Mouse (Mus musculus) forebrain, embryonic 10.5 days (tissue): ENCODE results near the gene Ppp1r14b. TPM values are rescaled to one million over a fixed set of nuclear protein-coding genes. Genes with fewer than 3 reads are reported as not detected.

Experiments used
- DNase-seq: peaks from one replicate; pipeline ENCODE4 v3.0.0-alpha.2; 2017; ENCODE audit warnings: low spot score; ENCODE audit errors: extremely low spot score
- H3K27ac ChIP-seq: fragments of 300-500 bp; sonication (generic); 2 replicates; pipeline ENCODE4 v1.5.1; 2016; ENCODE audit warnings: mild to moderate bottlenecking
- H3K27me3 ChIP-seq: fragments of 300-500 bp; sonication (generic); 2 replicates; pipeline ENCODE4 v1.6.1; 2016; ENCODE audit warnings: mild to moderate bottlenecking; ENCODE audit not compliant: poor library complexity, severe bottlenecking
- H3K36me3 ChIP-seq: fragments of 300-500 bp; sonication (generic); replicated peaks from 2 replicates; pipeline ENCODE4 v1.6.1; 2016; ENCODE audit warnings: mild to moderate bottlenecking, moderate library complexity
- H3K4me1 ChIP-seq: fragments of 300-500 bp; sonication (generic); 2 replicates; pipeline ENCODE4 v1.6.1; 2016
- H3K4me3 ChIP-seq: fragments of 300-500 bp; sonication (generic); 2 replicates; pipeline ENCODE4 v1.5.1; 2016; ENCODE audit warnings: mild to moderate bottlenecking, moderate library complexity
- H3K9me3 ChIP-seq: fragments of 300-500 bp; sonication (generic); 2 replicates; pipeline ENCODE4 v1.6.1; 2016; ENCODE audit warnings: mild to moderate bottlenecking, moderate library complexity
- WGBS: fragments of 180-500 bp; shearing (Covaris S2); methylation state at CpG from one replicate; pipeline ENCODE4 v1.1.7; 2016; 5-methylcytosine and 5-hydroxymethylcytosine counted together
- polyA plus RNA-seq: library from polyadenylated mRNA; unstranded; fragments of >200 nt; fragmentation: Nextera tagmentation; extraction: Ambion mirVana; gene quantifications from 2 replicates; pipeline ENCODE4 v1.2.1, GENCODE M21; 2016

Gene Ppp1r14b
- polyA plus RNA-seq = 103 TPM in 2 replicates

DNA sequence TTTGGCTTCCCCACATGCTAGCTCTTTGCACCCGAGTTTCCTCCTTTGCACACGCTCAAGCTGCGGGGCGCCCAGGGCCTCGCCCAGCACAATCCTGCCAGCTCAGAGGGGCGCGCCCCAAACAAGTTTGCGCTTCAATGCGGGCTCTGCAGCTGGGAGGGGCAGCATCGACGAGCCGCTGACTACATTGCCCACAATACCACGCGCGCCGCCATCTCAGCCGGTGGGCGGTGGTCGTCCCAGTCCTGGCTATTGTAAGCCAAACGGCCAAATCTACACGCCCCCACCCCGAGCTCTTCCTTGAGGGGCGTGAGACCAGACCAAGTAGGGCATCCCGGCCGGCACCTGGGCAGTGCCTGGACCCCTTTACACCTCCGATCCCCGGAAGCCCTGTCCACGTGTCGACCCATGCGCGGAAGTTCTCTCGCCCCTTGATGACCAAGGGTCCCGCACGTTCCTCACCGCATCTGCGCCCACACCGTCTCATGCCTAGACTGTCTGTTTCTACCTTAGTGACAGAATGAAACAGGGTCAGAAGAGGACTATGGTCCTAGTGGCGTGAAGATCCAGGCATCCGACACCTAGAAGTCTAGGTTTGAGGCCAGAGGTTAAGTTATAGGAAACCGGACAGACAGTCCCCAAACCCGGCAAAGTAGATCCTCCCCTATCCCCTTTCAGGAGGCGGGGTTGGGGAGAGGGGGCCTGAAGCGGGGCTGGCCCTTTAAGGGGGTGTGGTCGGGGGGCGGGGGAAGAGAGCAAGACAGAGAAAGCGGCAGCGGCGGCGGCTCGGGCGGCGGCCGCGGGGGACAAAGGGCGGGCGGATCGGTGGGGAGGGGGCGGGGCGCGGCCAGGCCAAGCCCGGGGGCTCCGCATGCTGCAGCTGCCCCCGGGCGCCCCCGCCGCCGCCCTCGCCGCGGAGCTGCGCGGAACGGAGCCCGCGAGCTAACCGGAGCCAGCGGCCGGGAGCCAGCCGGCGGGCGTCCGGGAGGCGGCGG, at the start of gene Ppp1r14b:
TSS of gene Ppp1r14b (plus strand) at position 758 of the 995 bp plus-strand sequence.
- peaks cover 81% of the 10 kb centered on the region for H3K4me1 ChIP-seq
- DNase-seq = peak; percentile 89
- WGBS = under 1% methylated on average over 81 of the region's 84 CpGs
- peaks cover 30% of the 10 kb centered on the region for H3K36me3 ChIP-seq
- H3K9me3 ChIP-seq = no peaks in the 10 kb centered on the region
- H3K27ac ChIP-seq = peak within 1 kb of the TSS; percentile 95
- H3K4me3 ChIP-seq = peak within 1 kb of the TSS; percentile 86
- peaks cover 33% of the 10 kb centered on the region for H3K27me3 ChIP-seq

DNA sequence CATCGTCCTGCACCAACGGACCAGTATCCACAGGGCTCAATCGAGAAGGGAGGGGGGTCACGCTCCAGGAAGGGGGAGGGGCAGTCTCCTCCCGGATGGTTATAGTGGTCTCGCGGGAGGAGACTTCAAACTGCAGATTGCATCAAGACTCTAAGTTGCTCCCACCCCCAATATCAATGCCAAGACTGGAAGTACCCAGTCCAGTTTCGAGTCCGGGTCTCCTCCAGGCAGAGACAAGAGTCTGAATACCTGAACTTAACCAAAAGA, 49.5 kb upstream of the Ppp1r14b start, which contains the start of gene Catsperz:
TSS of gene Catsperz (minus strand) at position 74 of the 267 bp plus-strand sequence.
- Histone ChIP-seq H3K27me3 (peaks cover 82% of the 10 kb centered on the region), H3K4me3 (peak within 1 kb of the TSS; percentile 27), H3K27ac (no peak within 1 kb of the TSS), H3K36me3 (no peaks in the 10 kb centered on the region; the same call in 1 of the 2 replicates), H3K4me1 (peaks cover 55% of the 10 kb centered on the region), H3K9me3 (0 out of 2 replicates have a peak, but pooled peaks cover 3% of the 10 kb centered on the region)
- 7% methylated on average over 9 of the region's 9 CpGs for WGBS
- DNase-seq = no peak

DNA sequence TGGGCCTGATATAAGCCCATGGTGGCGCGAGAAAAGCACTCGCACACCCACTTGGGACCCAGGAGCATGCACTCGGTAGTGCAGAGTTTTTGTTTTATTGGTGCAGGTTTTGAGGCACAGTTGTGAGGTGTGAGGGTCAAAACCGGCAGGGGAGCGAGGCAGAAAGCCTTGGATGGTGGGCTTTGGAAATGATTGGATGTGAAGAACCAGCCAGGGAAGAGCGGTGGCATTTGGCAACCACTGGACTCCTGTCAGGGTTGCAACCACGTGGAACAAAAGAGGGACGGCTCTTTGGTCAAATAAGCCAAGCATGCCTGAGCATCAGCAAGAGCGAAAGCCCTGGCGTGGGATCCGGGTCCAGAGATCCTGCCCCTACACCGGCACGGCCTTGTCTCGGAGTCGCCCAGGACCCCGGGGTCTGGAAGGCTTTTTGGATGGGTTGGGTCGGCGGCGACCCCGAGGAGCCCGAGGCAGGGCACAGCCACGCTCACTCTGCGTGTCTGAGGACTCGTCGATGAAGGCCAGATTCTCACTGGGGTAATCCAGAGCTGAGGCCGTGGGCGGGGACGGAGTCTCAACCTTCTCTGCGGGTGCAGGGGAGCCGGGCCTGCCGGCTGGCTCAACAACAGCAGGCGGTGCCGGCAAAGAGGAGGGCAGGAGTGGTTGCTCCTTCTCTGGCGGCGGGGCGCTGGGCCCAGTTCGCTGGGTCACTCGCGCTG, 49.0 kb upstream of the Ppp1r14b start:
- Histone ChIP-seq H3K4me3 (peak overlapping the region; percentile 27; the same call in 1 of the 2 replicates), H3K4me1 (peaks cover 50% of the 10 kb centered on the region)
- WGBS = 3% methylated on average over 40 of the region's 40 CpGs

DNA sequence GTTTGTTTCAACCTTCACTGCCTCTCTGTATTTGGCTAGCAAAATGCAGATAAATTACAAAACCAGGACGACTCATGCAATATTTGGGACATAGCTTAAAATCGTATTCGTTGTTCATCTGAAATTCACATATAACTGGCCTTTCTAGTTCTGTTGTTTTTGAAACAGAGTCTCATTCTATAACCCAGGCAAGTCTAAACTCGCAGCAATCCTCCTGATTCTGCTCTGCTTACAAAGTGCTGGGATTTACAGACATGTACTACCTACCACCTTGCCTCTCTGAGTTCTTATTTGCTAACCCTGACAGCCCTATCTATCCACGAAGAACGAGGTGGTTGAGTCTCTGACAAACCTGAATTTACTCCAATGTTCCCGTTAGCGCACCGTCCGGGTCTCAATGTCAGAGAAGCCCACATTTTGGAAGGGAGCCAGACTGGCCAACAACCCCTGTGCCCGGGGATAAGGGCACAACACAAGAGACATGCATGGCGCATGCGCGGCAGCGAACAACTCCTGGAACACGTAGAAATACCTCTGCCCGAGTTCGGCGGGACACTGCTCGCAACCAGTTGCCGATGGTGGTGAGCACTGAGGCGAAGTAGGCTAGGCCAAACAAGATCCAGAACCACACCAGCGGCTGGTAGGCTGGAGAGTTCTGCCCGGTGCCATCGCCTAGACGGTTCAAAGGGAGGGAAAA, 48.1 kb upstream of the Ppp1r14b start:
- WGBS = 10% methylated on average over 26 of the region's 26 CpGs
- H3K36me3 ChIP-seq = no peaks in the 10 kb centered on the region
- peak overlapping the region; percentile 43 for H3K4me3 ChIP-seq
- peaks cover 97% of the 10 kb centered on the region for H3K27me3 ChIP-seq
- DNase-seq = no peak
- H3K4me1 ChIP-seq = peaks cover 47% of the 10 kb centered on the region
- 0 out of 2 replicates have a peak, but pooled peaks cover 3% of the 10 kb centered on the region for H3K9me3 ChIP-seq
- H3K27ac ChIP-seq = no peak overlapping the region

More for the DNA sequence above, 49.0 kb upstream of the Ppp1r14b start:
- Histone ChIP-seq H3K27ac (no peak overlapping the region), H3K27me3 (peaks cover 87% of the 10 kb centered on the region), H3K9me3 (0 out of 2 replicates have a peak, but pooled peaks cover 3% of the 10 kb centered on the region), H3K36me3 (no peaks in the 10 kb centered on the region)
- no peak for DNase-seq

DNA sequence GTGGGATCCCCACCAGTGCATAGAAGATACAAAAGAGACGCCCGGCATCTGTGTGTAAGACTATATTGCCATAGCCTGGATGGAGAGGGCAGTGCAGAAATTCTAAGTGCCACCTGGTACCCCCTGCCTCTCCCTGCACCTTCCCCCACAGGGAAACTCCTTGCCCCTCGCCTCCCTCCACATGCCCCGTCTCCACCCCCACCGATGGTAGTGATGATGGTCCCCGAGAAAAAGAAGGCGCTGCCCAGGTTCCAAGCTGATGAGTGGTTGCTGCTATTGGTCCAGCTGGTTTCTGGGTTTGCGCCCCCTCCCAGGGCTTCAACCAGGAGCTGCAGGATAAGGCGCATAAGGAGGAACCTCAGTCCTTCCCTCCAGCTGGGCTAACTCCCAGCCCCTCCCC, 46.7 kb upstream of the Ppp1r14b start:
- WGBS = 10% methylated on average over 9 of the region's 9 CpGs
- peaks cover 100% of the 10 kb centered on the region for H3K27me3 ChIP-seq
- H3K9me3 ChIP-seq = 0 out of 2 replicates have a peak, but pooled peaks cover 3% of the 10 kb centered on the region
- no peak overlapping the region for H3K4me3 ChIP-seq
- DNase-seq = no peak
- no peaks in the 10 kb centered on the region for H3K36me3 ChIP-seq
- no peak overlapping the region for H3K27ac ChIP-seq
- H3K4me1 ChIP-seq = peaks cover 40% of the 10 kb centered on the region

DNA sequence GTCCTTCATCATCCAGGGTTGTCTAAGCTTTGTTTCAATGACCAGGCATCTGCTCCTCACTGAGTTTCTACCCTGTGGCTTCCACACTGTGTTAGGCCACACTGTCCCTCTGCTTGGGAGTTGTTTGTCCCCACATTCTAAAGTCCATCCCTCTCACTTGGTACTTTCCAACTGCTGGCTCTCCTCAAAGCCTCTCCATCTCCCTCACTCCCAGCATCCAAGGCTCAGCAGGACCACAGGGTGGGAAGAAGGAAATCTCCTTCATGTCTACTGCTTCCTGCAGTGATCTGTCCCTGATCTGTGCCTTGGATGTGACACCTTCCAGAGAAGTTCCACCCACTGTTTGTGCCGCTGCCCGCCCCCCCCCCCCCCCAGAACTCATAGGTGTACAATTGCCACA, 43.8 kb upstream of the Ppp1r14b start:
- WGBS = 0% methylated on average over 2 of the region's 2 CpGs
- Histone ChIP-seq H3K4me1 (peaks cover 39% of the 10 kb centered on the region), H3K9me3 (0 out of 2 replicates have a peak, but pooled peaks cover 2% of the 10 kb centered on the region), H3K27ac (no peak overlapping the region), H3K4me3 (no peak overlapping the region), H3K36me3 (no peaks in the 10 kb centered on the region), H3K27me3 (peaks cover 100% of the 10 kb centered on the region)
- no peak for DNase-seq

DNA sequence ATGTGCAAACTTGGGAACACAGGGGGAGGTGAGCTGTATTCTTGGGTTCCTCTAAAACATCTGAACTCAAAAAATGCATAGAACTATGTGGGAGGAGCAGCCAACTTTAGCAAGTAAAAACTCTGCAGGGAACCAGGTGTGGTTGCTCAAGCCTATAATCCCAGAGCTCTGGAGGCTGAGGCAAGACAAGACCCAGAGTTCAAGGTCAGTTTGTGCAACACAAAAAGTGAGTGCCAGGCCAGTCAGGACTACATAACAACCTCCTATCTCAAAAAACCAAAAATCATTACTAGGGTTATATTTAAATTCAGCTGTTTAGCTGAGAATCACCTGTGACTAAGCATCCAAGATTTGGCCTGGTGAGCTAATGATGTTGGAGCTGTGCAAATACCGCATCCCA, 42.8 kb upstream of the Ppp1r14b start:
- Histone ChIP-seq H3K9me3 (no peaks in the 10 kb centered on the region), H3K27ac (no peak overlapping the region), H3K4me3 (no peak overlapping the region), H3K4me1 (peaks cover 32% of the 10 kb centered on the region), H3K36me3 (no peaks in the 10 kb centered on the region), H3K27me3 (peaks cover 95% of the 10 kb centered on the region)
- DNase-seq = no peak
- 44% methylated on average over 1 of the region's 1 CpGs for WGBS

DNA sequence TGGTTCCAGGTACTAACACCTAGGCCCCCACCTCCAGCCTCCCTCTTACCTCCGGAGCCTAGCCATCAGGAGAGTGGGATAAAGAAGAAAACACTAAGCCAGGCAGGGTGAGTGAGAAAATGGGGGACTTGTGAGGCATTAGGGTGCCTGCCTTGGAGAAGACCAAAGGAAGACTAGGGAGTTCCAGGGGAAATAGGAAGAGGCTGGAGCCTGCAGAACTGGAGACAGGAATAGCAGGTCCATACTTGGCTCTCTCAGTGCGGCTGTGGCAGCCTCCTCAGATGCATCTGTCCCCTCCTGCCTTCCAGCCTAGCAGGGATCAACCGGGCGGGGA, 41.7 kb upstream of the Ppp1r14b start:
- 11% methylated on average over 4 of the region's 4 CpGs for WGBS
- H3K4me3 ChIP-seq = peak overlapping the region; percentile 47; the same call in 1 of the 2 replicates
- no peak overlapping the region for H3K27ac ChIP-seq
- H3K4me1 ChIP-seq = peaks cover 23% of the 10 kb centered on the region
- peaks cover 90% of the 10 kb centered on the region for H3K27me3 ChIP-seq
- H3K36me3 ChIP-seq = 0 out of 2 replicates have a peak, but pooled peaks cover 3% of the 10 kb centered on the region
- H3K9me3 ChIP-seq = no peaks in the 10 kb centered on the region
- no peak for DNase-seq

DNA sequence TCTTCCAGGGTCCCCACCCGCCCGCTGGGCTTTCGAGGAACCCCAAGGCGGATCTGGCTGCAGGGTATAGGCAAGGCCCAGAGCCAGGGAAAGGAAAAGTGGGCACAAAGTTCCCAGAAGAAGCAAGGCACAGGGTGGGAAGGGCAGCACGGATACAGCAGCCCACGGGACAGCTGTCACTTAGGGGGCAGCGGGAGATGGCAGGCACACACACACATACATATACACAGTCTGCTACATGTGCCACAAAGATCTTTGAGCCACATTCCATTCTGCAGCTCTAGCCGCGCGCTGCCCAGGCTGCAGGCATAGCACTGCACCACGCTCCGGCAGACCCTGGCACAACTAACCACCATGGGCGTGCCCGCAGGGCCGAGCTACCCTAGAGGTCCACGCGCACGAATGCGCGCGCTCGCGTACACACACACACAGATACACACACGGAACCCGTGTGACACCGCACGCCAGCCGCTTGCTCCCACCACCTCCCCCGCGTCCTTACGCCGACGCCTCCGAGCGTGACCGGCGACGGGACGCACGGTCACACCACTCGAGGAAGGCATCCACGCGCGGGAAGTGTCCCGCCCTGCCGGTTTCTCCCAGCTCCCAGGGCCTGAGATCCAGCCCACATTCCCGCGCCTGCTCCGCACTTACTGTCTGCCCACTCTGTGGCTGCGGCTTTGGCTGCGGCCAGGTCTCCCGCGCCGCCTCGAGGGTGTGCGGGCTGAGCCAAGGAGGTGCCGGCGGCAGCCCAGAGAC, 41.2 kb upstream of the Ppp1r14b start:
- Histone ChIP-seq H3K27ac (no peak overlapping the region), H3K4me1 (peaks cover 21% of the 10 kb centered on the region), H3K9me3 (no peaks in the 10 kb centered on the region), H3K27me3 (peaks cover 90% of the 10 kb centered on the region), H3K4me3 (peak overlapping the region; percentile 47), H3K36me3 (0 out of 2 replicates have a peak, but pooled peaks cover 5% of the 10 kb centered on the region)
- no peak for DNase-seq
- 4% methylated on average over 58 of the region's 58 CpGs for WGBS

DNA sequence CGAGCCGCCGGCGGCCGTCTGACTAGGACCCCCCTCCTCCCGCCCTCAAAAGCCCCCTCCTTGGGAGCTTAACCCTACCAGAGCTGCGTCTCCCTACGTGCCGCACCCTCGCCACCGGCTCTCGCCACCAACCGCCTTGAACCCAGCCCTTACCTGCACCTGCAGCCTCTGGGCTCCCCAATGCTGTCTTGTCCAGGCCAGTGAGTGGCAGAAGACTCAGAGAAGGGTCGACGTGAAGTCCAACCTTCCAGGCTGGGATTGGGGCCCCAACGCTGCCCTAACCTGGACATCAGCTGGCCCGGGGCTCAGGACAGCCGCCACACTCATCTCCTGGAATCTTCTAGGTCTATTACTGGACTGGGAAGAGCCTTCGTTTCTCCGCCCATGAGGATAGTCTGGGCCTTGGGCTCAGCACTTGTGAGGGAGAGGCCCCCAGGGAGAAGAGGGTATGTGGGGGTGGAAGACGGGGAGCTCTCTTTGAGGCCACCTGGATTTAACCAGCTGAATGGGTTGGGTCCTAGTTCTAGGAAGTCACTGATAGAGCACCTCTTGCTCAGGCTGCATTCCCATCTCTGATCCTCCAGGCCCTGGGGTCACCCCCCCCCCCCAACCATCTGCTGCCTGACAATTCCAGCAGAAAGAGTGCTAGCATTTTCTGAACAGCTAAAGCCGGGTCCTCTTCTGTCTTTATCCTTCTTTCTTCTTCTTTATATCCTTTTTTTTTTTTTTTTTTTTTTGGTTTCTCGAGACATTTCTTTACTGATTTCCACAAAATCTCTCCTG, 40.4 kb upstream of the Ppp1r14b start, which contains the start of gene Kcnk4:
TSS of gene Kcnk4 (minus strand) at position 321 of the 783 bp plus-strand sequence.
- Histone ChIP-seq H3K9me3 (no peaks in the 10 kb centered on the region), H3K27me3 (peaks cover 83% of the 10 kb centered on the region), H3K36me3 (0 out of 2 replicates have a peak, but pooled peaks cover 5% of the 10 kb centered on the region), H3K27ac (no peak within 1 kb of the TSS), H3K4me3 (peak within 1 kb of the TSS; percentile 47), H3K4me1 (peaks cover 24% of the 10 kb centered on the region)
- WGBS = 12% methylated on average over 23 of the region's 23 CpGs
- no peak for DNase-seq

DNA sequence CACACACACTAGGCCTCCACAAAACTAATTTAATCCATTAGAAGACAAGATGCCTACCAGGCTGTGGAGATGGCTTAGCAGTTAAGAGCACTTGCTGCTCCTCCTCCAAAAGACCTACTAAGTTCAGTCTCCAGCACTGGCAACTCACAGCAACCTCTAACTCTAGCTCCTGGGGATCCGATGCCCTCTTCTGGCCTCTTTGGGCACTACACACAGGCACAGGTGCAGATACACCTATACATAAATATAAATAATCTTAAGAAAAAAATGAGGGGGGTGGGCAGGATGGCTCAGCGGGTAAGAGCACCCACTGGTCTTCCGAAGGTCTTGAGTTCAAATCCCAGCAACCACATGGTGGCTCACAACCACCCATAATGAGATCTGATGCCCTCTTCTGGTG, 38.5 kb upstream of the Ppp1r14b start:
- Histone ChIP-seq H3K27me3 (peaks cover 69% of the 10 kb centered on the region), H3K4me1 (peaks cover 44% of the 10 kb centered on the region), H3K27ac (no peak overlapping the region), H3K4me3 (no peak overlapping the region), H3K9me3 (no peaks in the 10 kb centered on the region), H3K36me3 (0 out of 2 replicates have a peak, but pooled peaks cover 5% of the 10 kb centered on the region)
- 14% methylated on average over 3 of the region's 3 CpGs for WGBS
- no peak for DNase-seq
